Mouse (Mus musculus) spleen, postnatal 14 days (tissue): ENCODE measurements around the gene H2-Q6.
"Not testable (repeated sequence)": the region's sequence is repeated elsewhere in the genome, so short reads cannot be mapped to it uniquely, and the experiment has no call there.

Source experiments
- DNase-seq, 2 experiments: peaks; one replicate each; pipeline ENCODE4 v3.0.0; 2021 to 2022; ENCODE audit warnings: low spot score in 2 of 2

Gene H2-Q6

GRCm38 (mm10) chr17:35424624-35425416 lies at the start of gene H2-Q6:
Gene H2-Q6 (plus strand): TSS chr17:35424850.
- peak; percentile 35 to 51 for DNase-seq

GRCm38 (mm10) chr17:35379369-35379728 lies 45.3 kb upstream of the H2-Q6 start, which contains the start of gene H2-Q4:
Gene H2-Q4 (plus strand): TSS chr17:35379617.
- peak; percentile 79 to 92 for DNase-seq

GRCm38 (mm10) chr17:35379729-35380451 lies 44.8 kb upstream of the H2-Q6 start:
- peak; percentile 20 for DNase-seq

- peak in 1 of 2 experiments; percentile 36 for DNase-seq
Measured at GRCm38 (mm10) chr17:35389796-35390195, 34.9 kb upstream of the H2-Q6 start.

- not testable (repeated sequence) for DNase-seq
Measured at GRCm38 (mm10) chr17:35392671-35393070, 32.0 kb upstream of the H2-Q6 start.

GRCm38 (mm10) chr17:35393864-35394800 lies 30.5 kb upstream of the H2-Q6 start:
- DNase-seq = not testable (repeated sequence)

- DNase-seq = not testable (repeated sequence)
Measured at GRCm38 (mm10) chr17:35396956-35397355, 27.7 kb upstream of the H2-Q6 start.

- DNase-seq = not testable (repeated sequence)
Measured at GRCm38 (mm10) chr17:35413057-35413456, 11.6 kb upstream of the H2-Q6 start.

GRCm38 (mm10) chr17:35415273-35416129 lies 9.1 kb upstream of the H2-Q6 start:
- DNase-seq = not testable (repeated sequence)

- no peak for DNase-seq
Measured at GRCm38 (mm10) chr17:35418772-35419171, 5.9 kb upstream of the H2-Q6 start.

GRCm38 (mm10) chr17:35419564-35419963 lies 5.1 kb upstream of the H2-Q6 start:
- not testable (repeated sequence) for DNase-seq

- DNase-seq = peak in 1 of 2 experiments; percentile 30
Measured at GRCm38 (mm10) chr17:35420206-35420810, 4.3 kb upstream of the H2-Q6 start.

GRCm38 (mm10) chr17:35421331-35421730 lies 3.3 kb upstream of the H2-Q6 start:
- not testable (repeated sequence) for DNase-seq

- DNase-seq = not testable (repeated sequence)
Measured at GRCm38 (mm10) chr17:35422360-35422759, 2.3 kb upstream of the H2-Q6 start.

- DNase-seq = not testable (repeated sequence)
Measured at GRCm38 (mm10) chr17:35423131-35423810, 1.4 kb upstream of the H2-Q6 start.

- DNase-seq = not testable (repeated sequence)
Measured at GRCm38 (mm10) chr17:35424106-35424505, 544 bp upstream of the H2-Q6 start.

- DNase-seq = not testable (repeated sequence)
Measured at GRCm38 (mm10) chr17:35425474-35425873, 824 bp downstream of the H2-Q6 start.

- not testable (repeated sequence) for DNase-seq
Measured at GRCm38 (mm10) chr17:35428883-35429282, 4.2 kb downstream of the H2-Q6 start.

GRCm38 (mm10) chr17:35430671-35431070 lies 6.0 kb downstream of the H2-Q6 start:
- DNase-seq = not testable (repeated sequence)
